Mouse (Mus musculus): ENCODE measurements around the gene Corin. TPM values are rescaled to one million over a fixed set of nuclear protein-coding genes. Genes with fewer than 3 reads are reported as not detected.

The Corin gene
- polyA plus RNA-seq, 1 experiment = 2.3 TPM

GRCm38 (mm10) chr5:72441181-72441580 lies 63.1 kb downstream of the Corin start:
- no peak for DNase-seq (ENCODE audit: low read depth)
- no peak for TF ChIP-seq POLR2A (IDR thresholded peaks at IDR 0.05; ENCODE audit: borderline replicate concordance, extremely low read depth, insufficient read depth, insufficient read length, poor library complexity, severe bottlenecking)
- TF ChIP-seq CTCF (IDR thresholded peaks at IDR 0.05; ENCODE audit: borderline replicate concordance, extremely low read depth, insufficient read depth, insufficient read length) = no peak

- TF ChIP-seq CTCF (IDR thresholded peaks at IDR 0.05; ENCODE audit: borderline replicate concordance, extremely low read depth, insufficient read depth, insufficient read length) (no peak), POLR2A (IDR thresholded peaks at IDR 0.05; ENCODE audit: borderline replicate concordance, extremely low read depth, insufficient read depth, insufficient read length, poor library complexity, severe bottlenecking) (no peak)
- DNase-seq (ENCODE audit: low read depth) = no peak
Observed at GRCm38 (mm10) chr5:72435085-72435484, 69.2 kb downstream of the Corin start.

- TF ChIP-seq POLR2A (IDR thresholded peaks at IDR 0.05; ENCODE audit: borderline replicate concordance, extremely low read depth, insufficient read depth, insufficient read length, poor library complexity, severe bottlenecking) = no peak
- TF ChIP-seq CTCF (IDR thresholded peaks at IDR 0.05; ENCODE audit: borderline replicate concordance, extremely low read depth, insufficient read depth, insufficient read length) = no peak
- DNase-seq (ENCODE audit: low read depth) = no peak
Observed at GRCm38 (mm10) chr5:72431856-72432255, 72.4 kb downstream of the Corin start.

- TF ChIP-seq POLR2A (IDR thresholded peaks at IDR 0.05; ENCODE audit: borderline replicate concordance, extremely low read depth, insufficient read depth, insufficient read length, poor library complexity, severe bottlenecking) (no peak), CTCF (IDR thresholded peaks at IDR 0.05; ENCODE audit: borderline replicate concordance, extremely low read depth, insufficient read depth, insufficient read length) (no peak)
- DNase-seq (ENCODE audit: low read depth) = no peak
Observed at GRCm38 (mm10) chr5:72427556-72427955, 76.7 kb downstream of the Corin start.

- TF ChIP-seq CTCF (IDR thresholded peaks at IDR 0.05; ENCODE audit: borderline replicate concordance, extremely low read depth, insufficient read depth, insufficient read length) (no peak), POLR2A (IDR thresholded peaks at IDR 0.05; ENCODE audit: borderline replicate concordance, extremely low read depth, insufficient read depth, insufficient read length, poor library complexity, severe bottlenecking) (no peak)
- no peak for DNase-seq (ENCODE audit: low read depth)
Observed at GRCm38 (mm10) chr5:72425342-72426010, 78.8 kb downstream of the Corin start.

GRCm38 (mm10) chr5:72411874-72412329 lies 92.4 kb downstream of the Corin start:
- peak; percentile 45 for DNase-seq (ENCODE audit: low read depth)
- TF ChIP-seq CTCF (IDR thresholded peaks at IDR 0.05; ENCODE audit: borderline replicate concordance, extremely low read depth, insufficient read depth, insufficient read length) = no peak
- TF ChIP-seq POLR2A (IDR thresholded peaks at IDR 0.05; ENCODE audit: borderline replicate concordance, extremely low read depth, insufficient read depth, insufficient read length, poor library complexity, severe bottlenecking) = no peak

GRCm38 (mm10) chr5:72410841-72411240 lies 93.4 kb downstream of the Corin start:
- DNase-seq (ENCODE audit: low read depth) = no peak
- TF ChIP-seq POLR2A (IDR thresholded peaks at IDR 0.05; ENCODE audit: borderline replicate concordance, extremely low read depth, insufficient read depth, insufficient read length, poor library complexity, severe bottlenecking) (no peak), CTCF (IDR thresholded peaks at IDR 0.05; ENCODE audit: borderline replicate concordance, extremely low read depth, insufficient read depth, insufficient read length) (no peak)

GRCm38 (mm10) chr5:72403376-72403775 lies 100.9 kb downstream of the Corin start:
- TF ChIP-seq CTCF (IDR thresholded peaks at IDR 0.05; ENCODE audit: borderline replicate concordance, extremely low read depth, insufficient read depth, insufficient read length) (no peak), POLR2A (IDR thresholded peaks at IDR 0.05; ENCODE audit: borderline replicate concordance, extremely low read depth, insufficient read depth, insufficient read length, poor library complexity, severe bottlenecking) (no peak)
- peak; percentile 17 for DNase-seq (ENCODE audit: low read depth)

GRCm38 (mm10) chr5:72402913-72403312 lies 101.4 kb downstream of the Corin start:
- TF ChIP-seq POLR2A (IDR thresholded peaks at IDR 0.05; ENCODE audit: borderline replicate concordance, extremely low read depth, insufficient read depth, insufficient read length, poor library complexity, severe bottlenecking) (no peak), CTCF (IDR thresholded peaks at IDR 0.05; ENCODE audit: borderline replicate concordance, extremely low read depth, insufficient read depth, insufficient read length) (no peak)
- DNase-seq (ENCODE audit: low read depth) = peak; percentile 20

- TF ChIP-seq POLR2A (IDR thresholded peaks at IDR 0.05; ENCODE audit: borderline replicate concordance, extremely low read depth, insufficient read depth, insufficient read length, poor library complexity, severe bottlenecking) = no peak
- no peak for TF ChIP-seq CTCF (IDR thresholded peaks at IDR 0.05; ENCODE audit: borderline replicate concordance, extremely low read depth, insufficient read depth, insufficient read length)
- DNase-seq (ENCODE audit: low read depth) = peak; percentile 19
Observed at GRCm38 (mm10) chr5:72401778-72402177, 102.5 kb downstream of the Corin start.

- no peak for DNase-seq (ENCODE audit: low read depth)
- TF ChIP-seq CTCF (IDR thresholded peaks at IDR 0.05; ENCODE audit: borderline replicate concordance, extremely low read depth, insufficient read depth, insufficient read length) = no peak
- no peak for TF ChIP-seq POLR2A (IDR thresholded peaks at IDR 0.05; ENCODE audit: borderline replicate concordance, extremely low read depth, insufficient read depth, insufficient read length, poor library complexity, severe bottlenecking)
Observed at GRCm38 (mm10) chr5:72401251-72401650, 103.0 kb downstream of the Corin start.

- no peak for DNase-seq (ENCODE audit: low read depth)
- no peak for TF ChIP-seq CTCF (IDR thresholded peaks at IDR 0.05; ENCODE audit: borderline replicate concordance, extremely low read depth, insufficient read depth, insufficient read length)
- no peak for TF ChIP-seq POLR2A (IDR thresholded peaks at IDR 0.05; ENCODE audit: borderline replicate concordance, extremely low read depth, insufficient read depth, insufficient read length, poor library complexity, severe bottlenecking)
Observed at GRCm38 (mm10) chr5:72382148-72382547, 122.1 kb downstream of the Corin start.
